Comparison of ENCODE assay signal across 11 mouse cellular contexts in the genomic region with DNA sequence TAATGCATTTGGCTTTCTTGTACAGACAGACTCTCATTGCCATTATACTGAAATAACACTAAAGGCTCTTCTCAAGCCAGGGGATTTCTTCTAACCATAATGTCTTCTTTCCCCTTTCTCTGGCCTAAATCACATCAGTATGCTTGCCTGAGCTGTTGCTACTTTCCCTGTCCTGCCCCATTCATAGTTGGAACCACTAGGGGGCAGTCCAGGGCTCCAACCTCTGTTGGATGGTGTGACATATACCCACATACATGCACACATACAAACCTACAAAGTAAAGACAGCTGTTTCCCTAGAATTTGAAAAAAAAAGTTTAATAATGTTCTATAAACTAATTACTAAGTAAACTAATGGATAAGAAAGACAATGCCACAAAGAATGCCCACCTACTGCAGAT.
A peak's percentile ranks its signal among the peaks of the same experiment; 100 is the strongest.
DNase-seq lines count a peak whose midpoint lies in the region; ATAC-seq and TF ChIP-seq lines count a peak whose summit lies in the region.
"Had no signal": no experiment of that assay in that cellular context is flagged by ENCODE, and none has a peak within 500 bp of the region (broad histone marks: within the 10 kb centered on the region; RNA-seq: fewer than 3 reads in every experiment).

No protein-coding gene starts in this region.

- peak; percentile 29 for DNase-seq in embryo, embryonic 10.5 days (ENCODE audit: low spot score)
- DNase-seq in embryo, embryonic 10 days (ENCODE audit: low spot score) = no peak
- peak; percentile 22 for DNase-seq in liver, postnatal 0 days
- peak; percentile 57 for DNase-seq in thymus, postnatal 25 days
- no peak for DNase-seq in Muller cell, postnatal 12 days (ENCODE audit: inconsistent ontology term)
- no peak for DNase-seq in left cerebral cortex, adult 11 months (ENCODE audit: low spot score)
- DNase-seq: right cerebral cortex, postnatal 14 days had no signal

- H3K36me3 ChIP-seq in liver, postnatal 0 days (replicated peaks; ENCODE audit: insufficient read depth, low read length) = no peaks in the 10 kb centered on the region
- H3K36me3 ChIP-seq in liver, embryonic 12.5 days = no peaks in the 10 kb centered on the region
- H3K36me3 ChIP-seq: G1E; midbrain, embryonic 10.5 days had no signal

- TF ChIP-seq EP300 in liver, postnatal 0 days (IDR thresholded peaks at IDR 0.05; ENCODE audit: low read depth) = no peak

- H3K27me3 ChIP-seq in liver, postnatal 0 days (ENCODE audit: insufficient read depth, low read length) = no peaks in the 10 kb centered on the region
- no peaks in the 10 kb centered on the region for H3K27me3 ChIP-seq in liver, embryonic 12.5 days (replicated peaks)

- no peak overlapping the region for H3K4me3 ChIP-seq in liver, postnatal 0 days (ENCODE audit: low read depth, low read length)
- H3K4me3 ChIP-seq in liver, embryonic 12.5 days = no peak overlapping the region
- H3K4me3 ChIP-seq: midbrain, embryonic 10.5 days had no signal

- ATAC-seq in liver, postnatal 0 days = no peak
- ATAC-seq in liver, embryonic 12.5 days = no peak
- ATAC-seq in common myeloid progenitor, adult 5-6 weeks (replicated peaks; ENCODE audit: low read depth, poor library complexity, severe bottlenecking) = 0 out of 2 replicates have a peak, but pooled peaks have one; percentile 52

- no peak overlapping the region for H3K9ac ChIP-seq in liver, postnatal 0 days (replicated peaks)
- H3K9ac ChIP-seq in liver, embryonic 12.5 days = no peak overlapping the region

- no peaks in the 10 kb centered on the region for H3K9me3 ChIP-seq in liver, postnatal 0 days (ENCODE audit: low read length)
- no peaks in the 10 kb centered on the region for H3K9me3 ChIP-seq in liver, embryonic 12.5 days (replicated peaks)
- H3K9me3 ChIP-seq: G1E; midbrain, embryonic 10.5 days had no signal

- peak; percentile 62 for TF ChIP-seq CTCF in liver, postnatal 0 days (IDR thresholded peaks at IDR 0.05; ENCODE audit: low read depth)

- H3K4me1 ChIP-seq in liver, postnatal 0 days (ENCODE audit: insufficient read depth) = no peaks in the 10 kb centered on the region
- H3K4me1 ChIP-seq in liver, embryonic 12.5 days = no peaks in the 10 kb centered on the region
- H3K4me1 ChIP-seq: midbrain, embryonic 10.5 days had no signal

- H3K4me2 ChIP-seq in liver, postnatal 0 days (ENCODE audit: low read depth, low read length) = no peak overlapping the region
- no peak overlapping the region for H3K4me2 ChIP-seq in liver, embryonic 12.5 days

- no peak overlapping the region for H3K27ac ChIP-seq in liver, postnatal 0 days (ENCODE audit: low read depth)
- no peak overlapping the region for H3K27ac ChIP-seq in liver, embryonic 12.5 days
- H3K27ac ChIP-seq: midbrain, embryonic 10.5 days had no signal

Comparison
In these comparisons a context has a peak if more than half of its experiments do, and no peak if none do; other contexts are left out.
1. DNase-seq: peak in embryo, embryonic 10.5 days (single experiment), liver, postnatal 0 days (single experiment) and thymus, postnatal 25 days (single experiment); none in embryo, embryonic 10 days (single experiment), Muller cell, postnatal 12 days (single experiment) and left cerebral cortex, adult 11 months (single experiment).